Mouse (Mus musculus) induced T-regulatory cell, adult 2 months (primary cell): ENCODE measurements at regions not wholly inside any gene's neighbourhood (a gene's known extent, or its start where the extent isn't known, plus 50 kb on each side); places are given as distances from the start of the nearest gene placed in this dataset.

Experiments used
- DNase-seq: peaks from one replicate; pipeline ENCODE4 v3.0.0-alpha.2; 2012; ENCODE audit warnings: low read depth

DNA sequence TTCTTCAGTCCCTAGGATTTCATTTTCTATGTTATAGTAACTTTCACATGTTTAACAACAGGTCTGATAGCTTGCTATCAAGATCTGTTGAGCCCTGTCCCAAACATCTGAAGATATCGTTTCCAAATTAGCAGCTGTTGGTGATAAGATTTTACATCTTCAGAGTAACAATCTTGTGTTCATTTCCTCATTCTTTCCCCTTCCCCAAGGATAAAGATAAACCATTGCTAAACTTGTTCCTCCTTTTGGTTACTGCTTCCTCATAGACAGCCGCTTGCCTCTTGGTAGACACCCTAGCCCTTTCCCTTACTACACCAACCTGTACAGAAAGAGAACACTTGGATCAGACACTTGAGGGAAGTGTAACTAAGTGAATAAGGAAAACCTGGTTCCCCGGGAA, 58.6 kb downstream of the Kcnrg start:
- DNase-seq = no peak

DNA sequence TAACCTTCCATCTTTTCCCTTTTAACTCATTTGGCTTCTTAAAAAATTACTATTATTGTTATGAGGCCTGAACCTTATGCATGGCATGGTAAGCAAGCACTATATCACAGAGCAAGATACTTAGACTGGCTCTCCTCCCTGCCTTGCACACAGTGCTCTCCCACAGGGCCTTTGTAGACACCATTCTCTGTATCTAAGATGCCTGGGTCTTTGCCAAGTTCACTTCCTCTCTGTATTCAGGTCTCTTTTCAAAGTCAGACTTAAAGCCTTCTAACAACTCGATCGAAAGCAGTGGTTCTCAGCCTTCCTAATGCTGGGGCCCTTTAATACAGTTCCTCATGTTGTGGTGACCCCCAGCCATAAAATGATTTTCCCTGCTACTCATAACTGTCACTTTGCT, 65.9 kb downstream of the Kcnrg start:
- no peak for DNase-seq

DNA sequence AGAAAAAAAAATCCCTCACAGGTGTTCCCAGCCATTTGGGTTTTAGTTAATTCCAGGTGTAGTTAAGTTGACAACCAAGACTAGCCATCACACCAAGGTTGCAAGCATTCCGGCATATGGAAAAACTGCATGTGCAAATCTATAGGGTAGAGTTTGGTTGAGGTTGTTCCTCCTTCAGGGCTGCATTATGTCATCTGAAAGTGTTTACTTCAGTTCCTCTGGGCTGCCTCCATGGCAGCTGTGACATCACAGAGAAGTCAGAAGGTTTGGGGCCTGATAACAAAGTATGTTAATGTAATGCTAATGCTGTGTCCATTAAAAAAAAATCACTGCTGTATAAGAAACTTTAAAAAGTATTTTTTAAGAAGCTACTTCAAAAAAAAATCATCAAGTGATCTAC, 70.8 kb downstream of the Kcnrg start:
- no peak for DNase-seq

DNA sequence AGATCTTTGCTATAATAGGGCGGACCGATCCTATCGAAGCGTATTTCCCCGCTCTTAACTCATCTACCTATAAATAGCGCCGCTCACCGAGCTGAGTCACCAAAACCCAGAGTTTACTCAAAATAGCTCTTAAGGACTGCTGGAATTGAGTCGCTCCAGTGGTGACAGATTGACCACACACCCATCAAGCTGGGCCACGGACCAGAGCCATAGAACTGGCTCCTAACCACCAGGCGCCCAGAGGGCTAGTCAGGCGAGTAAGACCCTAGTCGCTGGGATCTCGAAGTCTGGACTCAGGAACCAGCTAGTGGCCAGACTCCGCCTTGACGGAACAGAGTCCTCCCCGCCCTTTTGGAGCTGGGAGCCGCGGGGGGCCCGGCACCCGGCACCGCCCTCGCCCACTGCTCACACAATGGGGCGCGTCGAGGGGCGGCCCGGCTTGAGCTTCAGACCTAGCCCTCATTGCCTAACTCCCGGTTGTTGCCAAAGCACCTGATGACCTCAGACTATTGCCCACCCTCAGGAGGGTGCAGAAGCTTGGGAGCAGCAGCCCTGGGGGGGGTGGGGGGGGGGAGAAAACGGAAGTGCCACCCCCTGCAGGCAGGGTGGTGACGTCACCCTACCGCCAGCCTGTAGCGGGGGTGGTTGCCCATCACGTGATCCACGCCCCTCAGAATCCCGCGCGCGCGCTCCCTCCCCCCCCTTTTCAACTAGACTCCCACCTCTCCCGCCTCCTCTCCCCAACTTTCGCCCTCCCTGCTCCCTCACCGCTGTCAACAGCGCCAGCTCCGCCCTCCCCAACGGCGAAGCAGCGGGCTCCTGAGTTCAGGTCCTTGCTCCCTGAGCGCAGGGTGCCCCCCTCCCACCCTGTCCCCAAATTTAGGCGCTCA, 73.8 kb downstream of the Kcnrg start:
- DNase-seq = peak; percentile 87

DNA sequence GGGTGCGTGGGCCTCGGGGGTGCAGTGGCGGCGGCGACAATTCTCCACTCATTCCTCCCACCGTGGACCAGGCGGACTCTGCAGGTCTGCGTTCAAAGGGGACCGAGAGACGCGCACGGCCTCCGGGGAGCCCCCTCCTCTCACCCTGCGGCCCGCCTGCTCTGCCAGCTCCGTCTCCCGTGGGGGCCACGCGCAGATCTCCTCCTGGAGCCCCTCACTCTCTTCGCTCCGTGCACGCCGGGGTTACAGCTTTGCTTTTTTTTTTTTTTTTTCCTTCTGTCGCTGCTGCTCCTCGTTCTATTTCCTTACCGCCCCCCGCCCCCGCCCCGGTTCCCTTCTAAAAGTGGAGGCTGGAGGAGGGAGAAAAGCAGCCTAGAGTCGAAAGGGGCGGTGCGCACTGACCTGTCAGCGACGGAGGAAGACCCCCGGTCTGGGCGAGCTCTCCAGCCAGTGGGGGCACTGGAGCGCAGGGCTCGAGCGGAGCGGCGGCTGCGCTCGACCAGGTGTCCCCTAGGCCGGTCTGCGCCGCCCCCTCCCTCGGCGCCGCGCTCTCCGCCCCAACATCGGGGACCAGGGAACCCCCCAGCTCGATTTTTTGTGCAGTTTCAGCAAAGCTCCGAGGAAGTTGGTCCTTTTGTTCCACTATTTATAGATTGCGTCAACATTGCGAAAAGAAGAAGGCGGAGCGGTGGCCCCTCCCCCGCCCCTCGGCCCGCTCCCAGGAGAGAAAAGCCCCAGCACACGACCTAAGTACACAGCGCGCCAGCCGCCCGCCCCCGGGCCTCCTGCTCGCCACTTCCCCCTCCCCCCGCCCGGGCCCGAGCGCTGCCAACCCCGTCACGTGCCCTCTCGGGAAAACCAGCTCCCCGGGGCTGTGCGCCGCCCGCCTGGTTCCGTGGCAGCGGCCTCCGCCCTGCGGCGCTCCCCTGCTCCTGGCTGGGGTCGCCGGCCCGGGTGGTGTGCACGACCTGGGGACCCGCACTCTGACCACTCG, 74.7 kb downstream of the Kcnrg start:
- peak; percentile 92 for DNase-seq

DNA sequence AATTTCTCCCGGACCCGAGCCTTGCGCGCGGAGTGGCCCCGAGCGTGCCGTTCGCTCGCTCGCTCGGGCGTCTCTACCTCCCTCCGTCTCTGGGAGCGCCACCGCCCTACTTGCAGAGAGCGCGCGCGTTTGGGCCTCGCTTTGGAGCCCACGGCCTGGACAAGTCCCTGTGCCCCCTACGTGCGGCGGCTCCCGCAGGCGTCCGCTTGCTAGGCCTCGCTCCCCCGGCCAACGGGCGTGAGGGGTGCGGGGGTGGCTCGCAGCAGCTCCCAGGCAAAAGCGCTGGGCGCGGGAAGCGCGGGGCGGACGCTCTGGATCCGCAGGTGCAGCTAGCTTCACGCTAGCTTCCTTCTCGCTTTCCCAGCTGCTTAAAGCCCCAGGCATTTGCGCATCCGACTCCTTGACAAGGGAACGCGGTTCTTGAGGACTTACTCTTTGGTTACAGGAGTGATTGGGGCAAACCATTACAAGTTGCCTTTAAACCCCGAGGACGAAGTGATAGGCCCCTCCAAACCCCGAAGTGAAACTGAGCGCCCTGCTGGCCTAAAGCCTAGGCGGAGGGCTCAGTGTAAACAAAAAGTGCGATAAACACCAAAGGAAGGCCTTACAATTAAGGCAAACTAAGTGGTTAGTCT, 75.6 kb downstream of the Kcnrg start:
- peak; percentile 83 for DNase-seq

DNA sequence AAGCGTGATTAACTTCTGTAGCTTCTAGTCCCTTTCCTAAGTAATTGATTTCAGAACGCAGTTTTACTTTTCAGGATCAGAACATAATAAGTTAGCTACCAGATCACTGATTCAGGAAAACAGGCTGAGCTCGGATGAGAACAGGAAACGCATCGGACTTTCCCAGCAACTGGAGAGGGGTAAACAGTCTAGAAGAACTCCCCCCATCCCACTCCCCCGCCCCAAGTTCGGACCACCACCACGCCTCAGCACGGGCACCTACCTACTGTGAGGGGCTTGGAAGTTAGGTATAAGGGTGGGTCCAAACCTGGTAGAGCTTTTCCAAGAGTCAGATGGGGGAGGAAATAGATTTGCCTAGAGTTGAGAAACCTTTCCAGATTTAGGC, 76.1 kb downstream of the Kcnrg start:
- no peak for DNase-seq

DNA sequence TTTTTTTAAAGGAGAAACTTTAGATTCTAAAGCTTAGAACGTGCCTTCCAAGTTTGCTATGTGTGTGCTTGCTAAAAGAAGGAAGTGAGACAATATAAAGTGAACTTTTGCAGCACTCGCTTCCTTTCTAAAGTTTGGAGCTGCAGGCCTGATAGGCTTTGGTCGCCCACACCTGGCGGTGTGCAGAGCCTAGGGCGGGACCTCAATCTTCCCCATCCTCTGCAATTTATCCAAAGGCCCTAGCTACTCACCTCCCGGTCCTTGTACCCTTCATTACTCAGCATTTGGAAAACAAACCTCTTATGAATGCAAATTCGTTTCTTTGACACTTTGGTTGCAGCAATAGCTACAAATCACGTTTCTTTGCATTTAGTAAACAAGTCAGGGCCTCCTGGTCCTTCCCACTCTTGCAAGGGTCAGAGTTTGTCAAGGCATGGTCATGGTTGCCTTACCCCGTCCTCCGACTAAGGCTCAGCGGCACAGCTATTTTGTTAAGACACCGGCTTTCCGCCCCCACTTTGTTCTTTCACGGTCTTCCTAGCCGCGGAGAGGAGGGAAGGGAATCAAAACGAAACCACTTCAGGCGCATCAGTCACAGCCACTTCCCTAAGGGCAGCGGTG, 76.6 kb downstream of the Kcnrg start:
- peak; percentile 75 for DNase-seq

DNA sequence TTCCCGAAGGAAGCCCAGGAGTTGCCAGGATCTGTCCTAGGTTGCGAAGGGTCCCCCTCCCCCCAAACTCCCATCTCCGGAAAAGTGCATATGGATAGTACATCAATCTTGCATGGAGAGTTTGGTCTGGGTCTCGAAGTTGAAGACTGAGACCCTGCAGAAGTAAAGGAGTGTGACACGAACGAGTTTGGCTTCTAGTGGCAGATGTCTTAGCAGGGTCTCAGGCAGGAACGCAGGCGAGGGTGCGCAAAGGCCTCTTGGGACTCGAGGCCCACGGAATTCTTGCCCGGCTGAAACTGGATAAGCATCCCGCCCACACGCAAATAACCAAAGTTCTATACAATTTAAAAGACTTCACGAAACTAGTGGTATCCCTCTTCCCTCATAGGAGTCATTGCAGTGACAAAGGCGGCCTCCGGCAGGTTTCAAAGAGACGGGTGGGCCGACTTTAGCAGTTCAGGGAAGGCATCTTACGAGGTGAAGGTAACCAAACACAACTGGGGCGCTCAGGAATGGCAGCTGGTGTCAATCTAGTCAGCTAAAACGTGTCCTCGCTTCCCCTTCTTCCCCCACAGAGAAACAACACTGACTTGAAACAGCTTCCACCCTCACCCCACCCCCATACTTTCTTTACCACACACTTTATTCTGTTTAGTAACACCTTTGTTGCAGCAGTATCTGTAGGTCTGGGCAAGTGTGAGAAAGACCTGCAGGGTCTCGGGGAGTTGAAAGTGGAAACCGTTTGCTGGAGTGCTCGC, 77.4 kb downstream of the Kcnrg start:
- peak; percentile 74 for DNase-seq

DNA sequence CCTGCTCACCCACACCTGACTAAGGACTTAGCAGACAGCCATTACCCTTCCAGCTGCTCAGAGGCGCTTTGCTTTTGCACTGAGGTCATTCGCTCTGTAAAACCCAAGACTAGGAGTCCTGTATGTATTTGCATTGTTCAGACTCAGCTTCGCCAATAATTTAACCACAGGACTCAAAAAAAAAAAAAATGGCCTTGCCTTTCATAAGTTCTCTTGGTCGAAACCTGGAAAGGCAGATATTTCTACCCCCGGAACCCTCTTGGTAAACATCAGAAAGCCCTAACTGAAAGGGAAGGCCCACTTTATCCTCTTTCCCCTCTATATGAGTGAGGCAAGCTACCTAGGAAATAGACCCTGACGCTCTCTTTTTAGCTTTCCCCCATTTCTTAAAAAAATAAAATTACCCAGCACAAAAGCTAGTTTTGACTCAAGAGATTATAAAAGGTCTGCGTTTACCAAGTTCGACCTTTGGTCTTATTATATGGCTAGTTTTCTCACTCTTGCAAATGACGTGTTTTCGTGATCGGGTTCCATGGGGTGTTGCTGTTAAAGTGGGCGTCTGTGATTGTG, 78.1 kb downstream of the Kcnrg start:
- no peak for DNase-seq

DNA sequence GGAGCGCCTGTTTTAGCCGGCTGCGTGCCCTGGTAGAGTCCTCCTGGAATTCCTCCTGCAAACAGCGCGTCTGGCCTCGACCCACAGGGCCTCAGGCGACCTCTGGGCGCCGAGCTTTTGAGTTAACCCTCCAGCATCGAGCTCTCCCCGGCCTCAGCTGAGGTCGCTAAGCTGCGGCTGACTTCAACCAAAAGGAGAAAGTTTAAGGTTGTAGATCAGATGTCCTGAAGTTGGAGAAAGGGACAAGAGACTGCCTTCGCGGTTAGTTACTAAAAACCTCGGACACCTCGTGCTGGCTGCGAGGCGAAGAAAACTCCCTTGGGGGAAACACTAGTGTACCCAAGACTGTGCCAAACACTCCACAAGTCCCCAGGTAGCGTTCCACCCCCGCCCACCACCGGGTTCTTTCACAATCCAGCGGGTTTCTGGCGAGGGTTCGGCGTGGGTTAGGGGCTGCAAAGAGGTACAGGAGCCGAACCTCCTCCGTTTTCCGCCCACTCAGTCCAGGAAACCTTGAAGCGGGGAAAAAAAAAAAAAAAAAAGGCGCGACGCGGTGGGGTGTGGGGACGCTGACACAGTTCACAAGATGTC, 78.9 kb downstream of the Kcnrg start:
- DNase-seq = peak; percentile 68

DNA sequence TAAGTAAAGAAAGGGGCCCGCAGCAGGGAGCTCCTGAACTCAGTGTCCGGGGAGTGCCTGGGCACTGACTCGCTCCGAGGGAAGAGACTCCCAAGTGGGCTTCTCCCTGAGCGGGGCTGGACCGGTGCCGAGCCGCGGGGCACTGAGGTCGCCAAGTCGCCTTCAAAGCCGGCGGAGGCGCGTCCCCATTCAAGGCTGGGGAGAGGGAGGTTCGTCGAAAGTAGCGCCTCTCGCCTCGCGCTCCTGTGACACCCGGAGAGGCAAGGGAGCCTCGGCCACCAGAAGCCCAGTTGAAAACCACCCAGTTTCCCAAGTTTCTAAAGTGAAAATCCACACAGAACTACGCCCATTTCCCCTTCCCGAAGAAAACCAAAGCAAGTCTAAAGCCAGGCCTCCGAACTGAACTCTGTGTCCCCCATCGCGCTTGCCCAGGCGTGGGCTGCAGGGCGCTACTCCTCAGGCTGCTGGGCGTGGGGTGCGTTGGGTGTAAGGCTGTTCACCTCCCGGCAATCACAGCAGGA, 79.6 kb downstream of the Kcnrg start:
- peak; percentile 72 for DNase-seq

DNA sequence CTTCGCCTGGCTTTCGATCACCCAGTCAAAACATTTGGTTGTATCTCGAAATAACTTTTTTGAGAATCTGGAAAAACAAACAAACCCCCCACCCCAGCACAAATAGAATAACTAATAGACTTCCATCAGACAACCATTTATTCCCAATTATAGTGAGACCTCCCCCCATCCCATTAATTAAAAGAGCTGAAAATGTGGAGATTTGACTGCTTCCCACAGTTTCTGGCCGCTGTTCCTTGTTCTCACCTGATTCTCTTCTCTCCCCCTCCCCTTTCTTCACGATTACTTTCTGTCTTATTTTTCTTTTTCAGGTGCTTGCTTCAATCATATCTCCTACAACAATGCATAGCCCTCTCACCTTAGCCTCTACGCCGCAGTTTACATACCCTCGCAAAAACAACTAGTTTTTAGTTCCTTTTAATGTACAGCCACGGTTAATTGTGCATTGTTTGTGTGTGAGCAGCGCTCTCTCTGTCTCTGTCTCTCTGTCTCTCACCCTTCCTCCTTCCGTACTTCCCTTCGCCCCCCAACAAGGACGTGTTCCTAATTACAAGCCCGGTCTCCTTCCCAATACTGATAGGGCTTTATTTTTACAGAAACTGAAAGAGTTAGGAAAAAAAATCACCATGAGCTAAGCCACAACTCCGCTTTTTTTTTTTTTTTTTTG, 80.2 kb downstream of the Kcnrg start:
- DNase-seq = peak; percentile 62

DNA sequence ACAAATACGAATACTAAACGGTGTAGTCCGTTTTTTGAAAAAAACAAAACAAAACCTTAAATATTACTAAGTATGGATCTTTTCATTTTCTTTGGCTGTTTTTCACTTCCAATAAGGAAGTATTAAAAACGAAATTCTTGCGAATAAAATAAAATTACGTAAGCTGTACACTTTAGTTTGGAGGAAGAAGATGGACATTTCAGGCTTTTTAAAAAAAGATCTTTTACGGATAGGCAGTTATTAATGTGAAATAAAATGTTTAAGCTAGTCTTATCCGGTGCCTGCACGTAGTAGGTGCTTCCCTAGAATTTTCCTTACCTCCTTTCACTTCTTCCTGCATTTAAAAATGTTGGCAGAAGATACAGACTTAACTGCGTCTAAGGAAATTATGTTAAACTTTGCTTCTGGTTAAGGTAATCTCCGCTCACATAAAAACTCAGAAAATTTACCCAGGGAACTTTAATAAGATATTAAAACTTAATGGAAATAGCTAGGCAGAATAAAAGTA, 80.8 kb downstream of the Kcnrg start:
- DNase-seq = peak; percentile 63

DNA sequence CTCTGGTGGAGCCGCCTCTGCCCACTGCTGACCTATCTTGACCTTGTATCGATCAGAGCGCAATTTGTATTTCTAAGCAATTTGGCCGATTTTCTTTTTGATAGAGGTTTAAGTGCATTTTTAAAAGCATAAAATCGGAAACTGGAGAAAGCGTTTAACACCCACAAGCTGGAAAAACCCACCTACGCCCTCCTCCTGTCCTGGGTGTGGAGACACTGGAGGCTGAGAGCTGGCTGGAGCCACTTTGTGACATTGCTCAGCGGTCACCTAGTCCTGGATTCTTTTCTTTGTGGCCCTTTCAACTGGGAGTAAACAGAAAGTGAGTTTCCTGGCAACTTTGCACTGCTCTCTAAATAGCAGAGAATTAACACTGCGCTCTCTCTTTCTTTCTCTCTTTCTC, 81.4 kb downstream of the Kcnrg start:
- DNase-seq = no peak

DNA sequence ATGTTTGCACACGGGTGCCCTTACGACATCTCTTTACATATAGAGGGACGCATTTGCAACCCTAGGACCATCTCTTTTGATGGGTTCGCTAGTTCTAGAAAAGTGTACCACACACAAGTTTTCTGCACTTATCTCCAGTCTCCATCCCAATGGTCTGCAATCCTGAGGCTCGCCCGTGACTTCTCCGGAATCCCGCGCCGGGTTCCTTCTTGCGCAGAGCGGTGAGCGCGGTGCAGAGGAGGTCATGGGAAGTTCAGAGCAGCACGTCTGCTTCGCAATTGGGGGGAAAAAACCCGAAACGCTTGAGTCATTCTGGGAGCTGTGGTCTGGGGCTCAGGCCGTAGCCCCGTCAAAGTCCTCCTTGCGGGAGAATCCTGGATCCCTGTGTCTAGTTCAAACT, 82.0 kb downstream of the Kcnrg start:
- peak; percentile 67 for DNase-seq

DNA sequence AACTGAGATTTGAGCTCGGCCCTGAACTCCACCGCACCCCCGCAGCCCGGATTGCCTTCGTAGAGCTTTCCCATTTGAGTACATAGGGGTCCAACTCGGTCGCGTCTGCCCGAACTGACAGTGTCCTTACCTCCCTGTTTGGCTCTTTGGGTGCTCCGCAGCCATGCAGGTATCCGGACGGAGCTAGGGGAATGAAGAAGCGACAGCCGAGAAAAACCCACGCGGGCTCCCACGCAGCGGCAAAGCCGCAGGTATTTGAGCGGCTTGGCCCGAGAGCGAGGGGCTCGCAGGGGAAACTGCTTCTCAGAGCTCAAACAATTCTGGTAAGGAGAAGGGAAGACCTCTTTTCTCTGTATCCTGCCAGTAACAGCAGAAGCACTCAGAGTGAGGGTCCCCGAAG, 82.5 kb downstream of the Kcnrg start:
- DNase-seq = no peak

DNA sequence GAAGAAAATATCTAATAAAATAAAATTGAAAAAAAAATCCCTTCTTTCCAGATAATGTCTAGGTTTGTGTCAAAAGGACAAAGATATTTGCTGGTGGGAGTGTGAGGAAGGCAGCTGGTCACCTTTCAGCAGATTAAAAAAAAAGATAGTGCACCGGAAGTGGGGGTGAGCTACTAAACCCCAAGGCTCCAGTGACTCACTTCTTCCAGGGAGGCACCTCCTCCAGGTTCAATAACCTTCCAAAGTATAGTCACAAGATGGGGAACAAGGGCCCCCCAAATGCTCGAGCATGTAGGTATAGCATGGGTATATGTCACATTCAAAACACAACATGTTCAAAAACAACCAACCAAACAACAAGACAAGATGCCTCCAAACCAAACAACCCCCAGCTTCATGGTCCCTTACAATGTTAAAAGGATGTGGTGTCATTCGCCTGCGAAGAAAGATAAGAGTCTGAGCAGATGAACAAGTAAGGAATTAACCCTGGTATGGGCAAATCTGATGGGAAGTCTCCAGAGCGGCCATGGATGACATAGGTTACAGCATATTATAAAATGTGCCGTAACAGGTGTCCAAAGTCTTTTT, 84.6 kb downstream of the Kcnrg start:
- peak; percentile 56 for DNase-seq

DNA sequence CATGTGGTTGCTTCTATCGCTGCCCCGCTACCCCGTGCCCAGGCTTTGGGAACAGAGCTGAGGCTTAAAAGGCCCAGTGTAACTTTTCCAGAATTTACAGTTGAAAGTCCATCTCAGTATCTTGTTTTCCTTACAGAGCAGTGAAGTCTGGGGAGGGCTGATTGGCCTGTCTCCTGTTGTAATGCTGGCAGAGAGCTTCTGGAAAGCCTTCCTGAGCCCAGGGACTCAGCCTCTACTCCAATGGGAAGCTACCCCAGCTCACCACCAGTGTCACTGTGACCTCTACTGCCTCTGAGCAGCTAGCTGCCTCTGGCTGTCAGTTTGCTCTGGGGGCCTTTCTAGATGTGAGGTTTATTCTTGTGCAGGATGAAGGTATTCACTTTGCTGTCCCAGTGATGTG, 87.5 kb downstream of the Kcnrg start:
- no peak for DNase-seq
